Mouse (Mus musculus) gonadal fat pad, adult 2 months (tissue): ENCODE results near the gene Rbm15b. TPM values are rescaled to one million over a fixed set of nuclear protein-coding genes. Genes with fewer than 3 reads are reported as not detected.

Source experiments
- DNase-seq: peaks from one replicate; pipeline ENCODE4 v3.0.0-alpha.2; 2012; ENCODE audit warnings: low read depth
- polyA plus RNA-seq: library from polyadenylated mRNA; depleted of rRNA; stranded (reverse); fragments of >200 nt; gene quantifications from 2 replicates; pipeline ENCODE4 v1.2.3, GENCODE M21; 2012; rRNA removed

Rbm15b gene
- 8.3 and 10.5 TPM in 2 replicates for polyA plus RNA-seq

DNA sequence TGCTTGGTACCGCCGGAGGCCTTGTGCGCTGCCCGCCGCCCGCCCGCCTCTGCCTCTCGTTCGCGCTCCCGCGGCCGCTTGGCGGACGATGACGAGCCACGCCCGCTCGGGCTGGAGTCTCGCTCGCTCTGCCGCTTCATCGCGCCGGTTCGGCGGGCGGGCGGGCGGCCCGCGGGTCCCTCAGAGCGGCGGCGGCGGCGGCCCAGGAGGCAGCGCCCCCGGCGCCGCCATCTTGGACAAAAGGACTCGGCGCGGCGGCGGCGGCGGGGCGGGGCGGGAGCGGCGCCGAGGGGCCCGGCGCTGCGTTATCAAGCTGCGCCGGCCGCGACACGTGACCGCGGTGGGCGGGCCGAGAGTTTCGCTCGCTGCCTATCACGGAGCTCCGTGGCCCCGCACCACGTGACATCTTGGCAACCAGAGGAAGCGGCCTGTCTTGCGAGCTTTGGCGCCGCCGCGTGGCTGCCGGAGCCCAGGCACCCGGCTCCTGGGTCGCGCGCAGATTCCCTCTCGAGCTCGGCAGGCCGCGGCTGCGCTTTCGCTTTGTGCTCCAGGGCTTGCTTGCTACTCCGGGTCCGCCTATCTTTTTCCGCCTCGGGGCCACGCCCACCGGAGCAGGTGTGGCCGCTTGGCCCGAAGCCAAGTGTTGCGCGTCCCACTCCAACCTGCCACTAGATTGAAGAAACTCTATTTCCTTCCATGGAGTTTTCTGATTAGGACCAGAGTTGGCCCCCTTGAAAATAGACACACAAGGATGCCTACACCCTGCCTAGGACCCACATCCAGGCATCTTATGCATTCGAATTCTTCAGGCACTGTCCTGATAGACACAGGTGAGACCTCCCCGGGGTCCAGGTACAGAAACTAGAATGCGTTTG is at the start of gene Rbm15b:
Gene Rbm15b, minus strand, starts transcription at position 601 of the 875 bp plus-strand sequence.
- peak; percentile 42 for DNase-seq

DNA sequence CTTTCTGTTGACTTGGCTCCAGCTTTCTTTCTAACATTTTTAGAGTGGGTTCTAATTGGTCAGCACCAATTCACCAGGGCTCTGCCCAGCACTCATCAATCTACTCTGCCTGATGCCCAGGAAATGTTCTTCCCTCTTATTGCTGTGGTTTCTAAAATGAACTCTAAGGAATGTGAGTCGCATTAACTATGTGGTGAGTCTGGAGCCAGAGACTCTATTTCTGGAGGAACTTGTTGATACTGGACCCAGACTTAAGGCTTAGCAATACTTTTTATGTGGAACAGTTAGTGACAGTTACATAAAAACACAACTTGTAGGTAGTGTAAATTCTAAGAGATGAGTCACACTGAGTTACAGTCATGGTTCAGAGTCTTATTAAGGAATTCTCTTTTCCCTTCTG is 47.8 kb upstream of the Rbm15b start:
- DNase-seq, result no peak

GRCm38 (mm10) chr9:106914878-106915277 is 27.6 kb upstream of the Rbm15b start:
- DNase-seq, result no peak

- no peak for DNase-seq
These were observed 26.5 kb upstream of the Rbm15b start for GRCm38 (mm10) chr9:106913759-106914158.

- no peak for DNase-seq
These were observed 24.4 kb upstream of the Rbm15b start for GRCm38 (mm10) chr9:106911624-106912023.

DNA sequence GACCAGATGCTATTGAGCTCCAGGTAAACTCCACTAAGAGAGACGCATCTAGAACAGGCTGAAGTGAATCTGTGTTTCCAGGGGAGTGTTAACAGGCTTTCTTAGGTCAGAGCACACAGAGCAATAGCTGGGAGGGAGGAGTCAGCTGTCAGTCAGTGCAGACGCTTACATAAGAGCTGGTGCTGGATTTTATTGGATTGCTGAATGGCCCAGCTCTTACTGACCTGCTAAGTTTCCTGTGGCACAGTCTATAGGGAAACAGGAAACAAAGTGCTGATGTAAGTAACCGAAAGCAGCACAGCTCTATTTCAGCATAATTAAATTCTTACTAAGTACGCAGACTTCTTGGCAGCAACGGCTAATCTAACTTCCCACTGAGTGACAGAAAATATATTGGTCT is 21.5 kb upstream of the Rbm15b start:
- no peak for DNase-seq

GRCm38 (mm10) chr9:106908174-106908573 is 20.9 kb upstream of the Rbm15b start:
- DNase-seq, result no peak

- DNase-seq, result no peak
These were observed 19.4 kb upstream of the Rbm15b start for GRCm38 (mm10) chr9:106906597-106906996.

GRCm38 (mm10) chr9:106903791-106904134 is 16.5 kb upstream of the Rbm15b start:
- DNase-seq, result no peak

- DNase-seq, result no peak
These were observed 16.0 kb upstream of the Rbm15b start for GRCm38 (mm10) chr9:106903099-106903790.

GRCm38 (mm10) chr9:106901596-106901995 is 14.4 kb upstream of the Rbm15b start:
- DNase-seq, result no peak

DNA sequence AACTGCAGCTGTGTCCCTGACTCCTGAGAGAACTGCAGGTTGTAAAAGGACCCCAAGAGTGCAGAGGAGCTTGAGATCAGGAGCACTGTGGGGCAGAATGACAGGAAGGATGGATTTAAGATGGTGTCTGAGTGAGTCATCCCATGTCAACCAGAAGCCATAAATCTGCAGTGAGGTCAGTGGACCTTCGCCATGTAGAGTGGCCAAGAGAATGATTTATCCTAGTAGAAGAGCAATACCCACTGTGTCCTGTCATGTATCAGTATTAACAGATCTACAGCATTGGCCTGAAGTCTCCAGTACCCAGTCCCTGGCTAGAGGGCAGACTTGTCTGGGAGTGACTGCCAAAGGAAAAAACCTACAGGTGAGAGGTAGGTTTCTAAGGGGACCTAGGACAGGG is 11.7 kb upstream of the Rbm15b start:
- DNase-seq, result no peak

GRCm38 (mm10) chr9:106893327-106893726 is 6.1 kb upstream of the Rbm15b start:
- DNase-seq, result no peak

- DNase-seq, result no peak
These were observed 5.3 kb upstream of the Rbm15b start for GRCm38 (mm10) chr9:106892552-106892875.

GRCm38 (mm10) chr9:106891829-106892551 is 4.8 kb upstream of the Rbm15b start, which contains the start of gene Manf:
TSS of gene Manf (minus strand) at chr9:106891979.
- DNase-seq, result peak; percentile 88

- no peak for DNase-seq
These were observed 4.1 kb upstream of the Rbm15b start for GRCm38 (mm10) chr9:106891341-106891741.

DNA sequence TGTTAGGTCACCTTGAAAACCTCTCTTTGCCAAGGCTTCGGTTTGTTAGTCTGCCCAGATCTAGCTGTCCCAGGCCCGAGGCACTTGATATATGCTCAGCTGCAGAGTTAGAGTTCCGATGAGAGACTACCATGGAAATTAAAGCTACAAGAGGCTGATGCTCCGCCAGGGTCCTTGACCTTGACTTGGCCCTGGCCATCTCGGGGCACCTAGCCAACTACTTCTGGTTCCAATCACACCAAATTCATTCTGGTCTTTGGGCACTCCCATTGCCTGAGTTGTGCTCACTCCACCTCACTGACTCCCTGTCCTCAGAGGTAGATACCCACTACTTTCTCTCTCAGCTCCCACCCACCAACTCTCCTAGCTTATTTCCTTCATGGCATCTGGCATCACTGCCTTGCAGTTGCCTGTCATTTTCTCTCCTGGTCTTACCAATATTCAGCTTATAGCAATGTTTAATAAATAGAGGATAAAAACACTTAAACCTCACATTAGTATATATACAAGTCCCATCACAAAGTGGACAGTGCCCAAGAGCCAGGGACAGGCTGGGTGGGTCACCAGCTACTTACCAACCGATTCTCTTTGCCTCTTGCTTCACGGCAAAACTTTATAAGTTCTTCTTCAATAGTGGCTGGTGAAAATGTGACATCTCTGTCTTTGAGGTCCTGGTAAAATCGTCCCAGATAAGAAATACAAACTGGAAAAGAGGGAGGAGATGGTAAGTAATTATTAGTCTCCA is 3.4 kb upstream of the Rbm15b start:
- DNase-seq, result no peak

- no peak for DNase-seq
These were observed 2.1 kb upstream of the Rbm15b start for GRCm38 (mm10) chr9:106889321-106889720.

DNA sequence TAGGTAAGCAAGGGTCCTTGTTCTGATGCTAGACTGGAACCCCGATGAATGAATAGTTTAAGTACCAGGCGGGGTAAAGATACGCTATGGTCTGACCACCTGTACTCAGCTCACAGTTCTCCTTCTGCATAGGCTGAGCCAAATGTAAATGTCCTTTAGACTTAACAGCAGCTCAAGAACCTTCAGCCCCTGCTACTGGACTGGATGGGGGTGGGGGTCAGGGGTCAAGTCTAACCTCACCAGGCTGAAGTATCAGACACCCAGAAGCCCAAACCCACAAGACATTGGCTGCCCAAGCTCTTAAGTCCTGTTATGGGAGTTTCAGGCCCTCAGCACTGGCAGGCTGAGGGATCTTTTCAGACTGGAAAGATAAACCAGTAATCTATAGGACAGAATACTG is 1.1 kb upstream of the Rbm15b start:
- DNase-seq, result no peak

- DNase-seq, result no peak
These were observed 1.1 kb downstream of the Rbm15b start for GRCm38 (mm10) chr9:106885901-106886731.
